Mouse (Mus musculus): ENCODE measurements around the gene Dnajc21. TPM values are rescaled to one million over a fixed set of nuclear protein-coding genes. Genes with fewer than 3 reads are reported as not detected.

Dnajc21 gene
- total and polyA plus RNA-seq, 2 experiments from 2014 or later, result 10.3 to 13.8 TPM

GRCm38 (mm10) chr15:10441493-10441892 is 28.8 kb downstream of the Dnajc21 start:
- Histone ChIP-seq H3K4me3 (ENCODE audit: low read depth, low read length) (no peak overlapping the region), H3K27ac (ENCODE audit: low read depth, low read length) (no peak overlapping the region), H3K4me2 (ENCODE audit: low read depth) (no peak overlapping the region), H3K9ac (no peak overlapping the region), H3K36me3 (ENCODE audit: insufficient read depth) (peaks cover 18% of the 10 kb centered on the region; the same call in 1 of the 2 replicates), H3K4me1 (ENCODE audit: insufficient read depth) (no peaks in the 10 kb centered on the region), H3K27me3 (ENCODE audit: insufficient read depth, low read length) (no peaks in the 10 kb centered on the region), H3K9me3 (ENCODE audit: low read length) (no peaks in the 10 kb centered on the region)
- 90% methylated on average over 9 of the region's 9 CpGs for WGBS
- DNase-seq, result no peak
- TF ChIP-seq CTCF (IDR thresholded peaks at IDR 0.05; ENCODE audit: low read depth), result no peak
- no peak for ATAC-seq

- H3K4me2 ChIP-seq (ENCODE audit: low read depth), result no peak overlapping the region
- peak; percentile 26; the same call in 1 of the 2 replicates for TF ChIP-seq CTCF (IDR thresholded peaks at IDR 0.05; ENCODE audit: low read depth)
- ATAC-seq, result no peak
- H3K27ac ChIP-seq (ENCODE audit: low read depth, low read length), result no peak overlapping the region
- H3K9ac ChIP-seq, result no peak overlapping the region
- peak; percentile 11 for DNase-seq
- H3K27me3 ChIP-seq (ENCODE audit: insufficient read depth, low read length), result no peaks in the 10 kb centered on the region
- peaks cover 9% of the 10 kb centered on the region; the same call in 1 of the 2 replicates for H3K36me3 ChIP-seq (ENCODE audit: insufficient read depth)
- H3K4me3 ChIP-seq (ENCODE audit: low read depth, low read length), result no peak overlapping the region
- H3K4me1 ChIP-seq (ENCODE audit: insufficient read depth), result no peaks in the 10 kb centered on the region
- H3K9me3 ChIP-seq (ENCODE audit: low read length), result no peaks in the 10 kb centered on the region
- WGBS, result 80% methylated on average over 6 of the region's 6 CpGs
These were observed 30.4 kb downstream of the Dnajc21 start for GRCm38 (mm10) chr15:10439963-10440362.

- Histone ChIP-seq H3K9ac (no peak overlapping the region), H3K36me3 (ENCODE audit: insufficient read depth) (peaks cover 8% of the 10 kb centered on the region; the same call in 1 of the 2 replicates), H3K27me3 (ENCODE audit: insufficient read depth, low read length) (no peaks in the 10 kb centered on the region), H3K4me2 (ENCODE audit: low read depth) (no peak overlapping the region), H3K27ac (ENCODE audit: low read depth, low read length) (no peak overlapping the region), H3K9me3 (ENCODE audit: low read length) (no peaks in the 10 kb centered on the region), H3K4me3 (ENCODE audit: low read depth, low read length) (no peak overlapping the region), H3K4me1 (ENCODE audit: insufficient read depth) (no peaks in the 10 kb centered on the region)
- WGBS, result 66% methylated on average over 1 of the region's 1 CpGs
- ATAC-seq (peak; percentile 68), DNase-seq (no peak)
- TF ChIP-seq CTCF (IDR thresholded peaks at IDR 0.05; ENCODE audit: low read depth), result no peak
These were observed 33.4 kb downstream of the Dnajc21 start for GRCm38 (mm10) chr15:10436893-10437292.

- ATAC-seq (no peak), DNase-seq (no peak)
- Histone ChIP-seq H3K36me3 (ENCODE audit: insufficient read depth) (no peaks in the 10 kb centered on the region; the same call in 1 of the 2 replicates), H3K27me3 (ENCODE audit: insufficient read depth, low read length) (no peaks in the 10 kb centered on the region), H3K4me1 (ENCODE audit: insufficient read depth) (peaks cover 2% of the 10 kb centered on the region; the same call in 1 of the 2 replicates), H3K9me3 (ENCODE audit: low read length) (no peaks in the 10 kb centered on the region), H3K4me2 (ENCODE audit: low read depth) (no peak overlapping the region), H3K9ac (no peak overlapping the region), H3K4me3 (ENCODE audit: low read depth, low read length) (no peak overlapping the region), H3K27ac (ENCODE audit: low read depth, low read length) (no peak overlapping the region)
- WGBS, result 95% methylated on average over 13 of the region's 13 CpGs
- no peak for TF ChIP-seq CTCF (IDR thresholded peaks at IDR 0.05; ENCODE audit: low read depth)
These were observed 43.6 kb downstream of the Dnajc21 start for GRCm38 (mm10) chr15:10426545-10427266.

- no peak overlapping the region for H3K9ac ChIP-seq
- DNase-seq, result no peak
- 94% methylated on average over 6 of the region's 6 CpGs for WGBS
- no peak overlapping the region for H3K4me2 ChIP-seq (ENCODE audit: low read depth)
- H3K4me1 ChIP-seq (ENCODE audit: insufficient read depth), result peaks cover 6% of the 10 kb centered on the region; the same call in 1 of the 2 replicates
- H3K9me3 ChIP-seq (ENCODE audit: low read length), result no peaks in the 10 kb centered on the region
- no peaks in the 10 kb centered on the region for H3K27me3 ChIP-seq (ENCODE audit: insufficient read depth, low read length)
- no peak overlapping the region for H3K27ac ChIP-seq (ENCODE audit: low read depth, low read length)
- no peak overlapping the region for H3K4me3 ChIP-seq (ENCODE audit: low read depth, low read length)
- no peak for TF ChIP-seq CTCF (IDR thresholded peaks at IDR 0.05; ENCODE audit: low read depth)
- H3K36me3 ChIP-seq (ENCODE audit: insufficient read depth), result no peaks in the 10 kb centered on the region; the same call in 1 of the 2 replicates
- ATAC-seq, result no peak
These were observed 44.2 kb downstream of the Dnajc21 start for GRCm38 (mm10) chr15:10426124-10426523.

- no peak overlapping the region for H3K9ac ChIP-seq
- TF ChIP-seq CTCF (IDR thresholded peaks at IDR 0.05; ENCODE audit: low read depth), result no peak
- no peak for ATAC-seq
- no peaks in the 10 kb centered on the region for H3K27me3 ChIP-seq (ENCODE audit: insufficient read depth, low read length)
- WGBS, result 13% methylated on average over 1 of the region's 1 CpGs
- H3K4me1 ChIP-seq (ENCODE audit: insufficient read depth), result peaks cover 6% of the 10 kb centered on the region; the same call in 1 of the 2 replicates
- H3K4me3 ChIP-seq (ENCODE audit: low read depth, low read length), result no peak overlapping the region
- H3K9me3 ChIP-seq (ENCODE audit: low read length), result no peaks in the 10 kb centered on the region
- no peak for DNase-seq
- H3K27ac ChIP-seq (ENCODE audit: low read depth, low read length), result no peak overlapping the region
- H3K36me3 ChIP-seq (ENCODE audit: insufficient read depth), result no peaks in the 10 kb centered on the region
- H3K4me2 ChIP-seq (ENCODE audit: low read depth), result no peak overlapping the region
These were observed 48.6 kb downstream of the Dnajc21 start for GRCm38 (mm10) chr15:10421785-10422144.

GRCm38 (mm10) chr15:10421138-10421784 is 49.1 kb downstream of the Dnajc21 start:
- no peaks in the 10 kb centered on the region for H3K27me3 ChIP-seq (ENCODE audit: insufficient read depth, low read length)
- no peak overlapping the region for H3K4me3 ChIP-seq (ENCODE audit: low read depth, low read length)
- 9% methylated on average over 7 of the region's 7 CpGs for WGBS
- peaks cover 6% of the 10 kb centered on the region; the same call in 1 of the 2 replicates for H3K4me1 ChIP-seq (ENCODE audit: insufficient read depth)
- H3K27ac ChIP-seq (ENCODE audit: low read depth, low read length), result no peak overlapping the region
- peak; percentile 15 for DNase-seq
- no peak for TF ChIP-seq CTCF (IDR thresholded peaks at IDR 0.05; ENCODE audit: low read depth)
- no peak overlapping the region for H3K4me2 ChIP-seq (ENCODE audit: low read depth)
- peak; percentile 78; the same call in 1 of the 2 replicates for ATAC-seq
- H3K9ac ChIP-seq, result no peak overlapping the region
- no peaks in the 10 kb centered on the region for H3K9me3 ChIP-seq (ENCODE audit: low read length)
- H3K36me3 ChIP-seq (ENCODE audit: insufficient read depth), result no peaks in the 10 kb centered on the region

Measured in forebrain, postnatal 0 days (tissue).